Mouse (Mus musculus) ES-Bruce4 (cell line): ENCODE measurements at regions not wholly inside any gene's neighbourhood (a gene's known extent, or its start where the extent isn't known, plus 50 kb on each side); places are given as distances from the start of the nearest gene placed in this dataset.

ENCODE experiments used
- H3K27ac ChIP-seq: 2 replicates; pipeline ENCODE4 v1.5.1; 2012; ENCODE audit warnings: low read length, inconsistent platforms; ENCODE audit not compliant: insufficient read depth
- H3K27me3 ChIP-seq: 2 replicates; pipeline ENCODE4 v1.6.1; 2012; ENCODE audit warnings: mild to moderate bottlenecking, low read length, inconsistent platforms; ENCODE audit not compliant: control insufficient read depth, poor library complexity, insufficient read depth, severe bottlenecking
- H3K36me3 ChIP-seq: 2 replicates; pipeline ENCODE4 v1.6.1; 2012; ENCODE audit warnings: inconsistent platforms, mild to moderate bottlenecking, low read length, moderate library complexity; ENCODE audit not compliant: control insufficient read depth, poor library complexity, insufficient read depth, severe bottlenecking
- H3K4me1 ChIP-seq: one replicate; pipeline ENCODE4 v1.8.1; 2011; ENCODE audit warnings: low read length; ENCODE audit not compliant: control insufficient read depth, insufficient read depth
- H3K4me3 ChIP-seq: 2 replicates; pipeline ENCODE4 v1.5.1; 2011; ENCODE audit warnings: low read depth, mild to moderate bottlenecking, low read length
- H3K9ac ChIP-seq: 2 replicates; pipeline ENCODE4 v1.6.1; 2012; ENCODE audit warnings: low read depth, mild to moderate bottlenecking, inconsistent platforms; ENCODE audit not compliant: poor library complexity, severe bottlenecking
- H3K9me3 ChIP-seq: replicated peaks from 2 replicates; pipeline ENCODE4 v1.6.1; 2012; ENCODE audit warnings: mild to moderate bottlenecking, low read length, inconsistent platforms; ENCODE audit not compliant: control insufficient read depth, poor library complexity, insufficient read depth, severe bottlenecking
- CTCF ChIP-seq: IDR thresholded peaks from one replicate; pipeline ENCODE4 v1.8.1; 2011; ENCODE audit warnings: low read depth, low read length
- EP300 ChIP-seq: IDR thresholded peaks from 2 replicates; pipeline ENCODE4 v1.6.1; 2011; ENCODE audit warnings: low read depth, low read length; ENCODE audit not compliant: insufficient read depth
- POLR2A ChIP-seq: IDR thresholded peaks from one replicate; pipeline ENCODE4 v1.8.1; 2011; ENCODE audit warnings: low read length; ENCODE audit not compliant: insufficient read depth

GRCm38 (mm10) chr11:113100800-113101199, 318.8 kb downstream of the Sox9 start:
- Histone ChIP-seq H3K4me3 (no peak overlapping the region), H3K4me1 (no peaks in the 10 kb centered on the region), H3K9me3 (no peaks in the 10 kb centered on the region), H3K27me3 (no peaks in the 10 kb centered on the region), H3K27ac (no peak overlapping the region), H3K9ac (no peak overlapping the region), H3K36me3 (no peaks in the 10 kb centered on the region)
- TF ChIP-seq POLR2A (no peak), CTCF (no peak), EP300 (no peak)

GRCm38 (mm10) chr11:113101534-113101933, 319.5 kb downstream of the Sox9 start:
- Histone ChIP-seq H3K36me3 (no peaks in the 10 kb centered on the region), H3K9ac (no peak overlapping the region), H3K9me3 (no peaks in the 10 kb centered on the region), H3K27ac (no peak overlapping the region), H3K4me3 (no peak overlapping the region), H3K27me3 (no peaks in the 10 kb centered on the region), H3K4me1 (no peaks in the 10 kb centered on the region)
- TF ChIP-seq POLR2A (no peak), CTCF (no peak), EP300 (no peak)

GRCm38 (mm10) chr11:113103161-113103845, 321.3 kb downstream of the Sox9 start:
- Histone ChIP-seq H3K36me3 (no peaks in the 10 kb centered on the region), H3K9ac (no peak overlapping the region), H3K27me3 (no peaks in the 10 kb centered on the region), H3K9me3 (no peaks in the 10 kb centered on the region), H3K4me1 (no peaks in the 10 kb centered on the region), H3K27ac (no peak overlapping the region), H3K4me3 (no peak overlapping the region)
- TF ChIP-seq POLR2A (no peak), CTCF (no peak), EP300 (no peak)

- Histone ChIP-seq H3K36me3 (no peaks in the 10 kb centered on the region), H3K4me3 (no peak overlapping the region), H3K27me3 (no peaks in the 10 kb centered on the region), H3K4me1 (no peaks in the 10 kb centered on the region), H3K9ac (no peak overlapping the region), H3K9me3 (no peaks in the 10 kb centered on the region), H3K27ac (no peak overlapping the region)
- TF ChIP-seq CTCF (no peak), EP300 (no peak), POLR2A (no peak)
Measured at GRCm38 (mm10) chr11:113105371-113105770, 323.3 kb downstream of the Sox9 start.

GRCm38 (mm10) chr11:113107205-113107844, 325.3 kb downstream of the Sox9 start:
- no peak overlapping the region for H3K9ac ChIP-seq
- no peaks in the 10 kb centered on the region for H3K27me3 ChIP-seq
- H3K4me1 ChIP-seq, result no peaks in the 10 kb centered on the region
- TF ChIP-seq POLR2A (no peak), EP300 (no peak), CTCF (no peak)
- H3K27ac ChIP-seq, result no peak overlapping the region
- no peaks in the 10 kb centered on the region for H3K36me3 ChIP-seq
- no peaks in the 10 kb centered on the region for H3K9me3 ChIP-seq
- H3K4me3 ChIP-seq, result no peak overlapping the region

- Histone ChIP-seq H3K36me3 (no peaks in the 10 kb centered on the region), H3K4me1 (no peaks in the 10 kb centered on the region), H3K4me3 (no peak overlapping the region), H3K9me3 (no peaks in the 10 kb centered on the region), H3K27ac (no peak overlapping the region), H3K9ac (no peak overlapping the region), H3K27me3 (no peaks in the 10 kb centered on the region)
- TF ChIP-seq POLR2A, result no peak
- TF ChIP-seq CTCF, result no peak
- TF ChIP-seq EP300, result no peak
Measured at GRCm38 (mm10) chr11:113107966-113108699, 326.1 kb downstream of the Sox9 start.
